Mouse (Mus musculus) lung, adult 18-20 months (tissue): ENCODE data around the gene Rftn1.
"Not testable (repeated sequence)": the region's sequence is repeated elsewhere in the genome, so short reads cannot be mapped to it uniquely, and the experiment has no call there.

Source experiments
- DNase-seq, 2 experiments: peaks; one replicate each; pipeline ENCODE4 v3.0.0; 2022; ENCODE audit warnings: mixed read lengths in 2 of 2

The Rftn1 gene

GRCm38 (mm10) chr17:50190131-50191015 lies at the start of gene Rftn1:
Rftn1 (minus strand) TSS chr17:50190674.
- peak; percentile 46 to 58 for DNase-seq

- DNase-seq = no peak
Measured at GRCm38 (mm10) chr17:50237818-50238610, 47.5 kb upstream of the Rftn1 start.

GRCm38 (mm10) chr17:50237436-50237709 lies 46.9 kb upstream of the Rftn1 start:
- DNase-seq = peak; percentile 60 to 65

GRCm38 (mm10) chr17:50236702-50237435 lies 46.4 kb upstream of the Rftn1 start:
- no peak for DNase-seq

GRCm38 (mm10) chr17:50235943-50236701 lies 45.6 kb upstream of the Rftn1 start:
- no peak for DNase-seq

- DNase-seq = no peak
Measured at GRCm38 (mm10) chr17:50233956-50234355, 43.5 kb upstream of the Rftn1 start.

GRCm38 (mm10) chr17:50232821-50233220 lies 42.3 kb upstream of the Rftn1 start:
- DNase-seq = no peak

GRCm38 (mm10) chr17:50231206-50231605 lies 40.7 kb upstream of the Rftn1 start:
- no peak for DNase-seq

- DNase-seq = no peak
Measured at GRCm38 (mm10) chr17:50229534-50229933, 39.1 kb upstream of the Rftn1 start.

- no peak for DNase-seq
Measured at GRCm38 (mm10) chr17:50227366-50227765, 36.9 kb upstream of the Rftn1 start.

GRCm38 (mm10) chr17:50224718-50225117 lies 34.2 kb upstream of the Rftn1 start:
- no peak for DNase-seq

GRCm38 (mm10) chr17:50217978-50218377 lies 27.5 kb upstream of the Rftn1 start:
- DNase-seq = no peak

- peak in 1 of 2 experiments; percentile 11 for DNase-seq
Measured at GRCm38 (mm10) chr17:50215104-50215503, 24.6 kb upstream of the Rftn1 start.

- no peak for DNase-seq
Measured at GRCm38 (mm10) chr17:50213117-50213516, 22.6 kb upstream of the Rftn1 start.

- no peak for DNase-seq
Measured at GRCm38 (mm10) chr17:50211816-50212215, 21.3 kb upstream of the Rftn1 start.

- peak in 1 of 2 experiments; percentile 22 for DNase-seq
Measured at GRCm38 (mm10) chr17:50209831-50210230, 19.4 kb upstream of the Rftn1 start.

GRCm38 (mm10) chr17:50208137-50209045 lies 17.9 kb upstream of the Rftn1 start:
- no peak for DNase-seq

GRCm38 (mm10) chr17:50206262-50206661 lies 15.8 kb upstream of the Rftn1 start:
- DNase-seq = not testable (repeated sequence)

- not testable (repeated sequence) for DNase-seq
Measured at GRCm38 (mm10) chr17:50205840-50206239, 15.4 kb upstream of the Rftn1 start.

- no peak for DNase-seq
Measured at GRCm38 (mm10) chr17:50205152-50205782, 14.8 kb upstream of the Rftn1 start.
